Mouse (Mus musculus): Measurements from ENCODE around the gene Osbpl2. TPM values are rescaled to one million over a fixed set of nuclear protein-coding genes. Genes with fewer than 3 reads are reported as not detected.

Gene Osbpl2
- polyA plus RNA-seq, 1 experiment = 57.3 TPM

DNA sequence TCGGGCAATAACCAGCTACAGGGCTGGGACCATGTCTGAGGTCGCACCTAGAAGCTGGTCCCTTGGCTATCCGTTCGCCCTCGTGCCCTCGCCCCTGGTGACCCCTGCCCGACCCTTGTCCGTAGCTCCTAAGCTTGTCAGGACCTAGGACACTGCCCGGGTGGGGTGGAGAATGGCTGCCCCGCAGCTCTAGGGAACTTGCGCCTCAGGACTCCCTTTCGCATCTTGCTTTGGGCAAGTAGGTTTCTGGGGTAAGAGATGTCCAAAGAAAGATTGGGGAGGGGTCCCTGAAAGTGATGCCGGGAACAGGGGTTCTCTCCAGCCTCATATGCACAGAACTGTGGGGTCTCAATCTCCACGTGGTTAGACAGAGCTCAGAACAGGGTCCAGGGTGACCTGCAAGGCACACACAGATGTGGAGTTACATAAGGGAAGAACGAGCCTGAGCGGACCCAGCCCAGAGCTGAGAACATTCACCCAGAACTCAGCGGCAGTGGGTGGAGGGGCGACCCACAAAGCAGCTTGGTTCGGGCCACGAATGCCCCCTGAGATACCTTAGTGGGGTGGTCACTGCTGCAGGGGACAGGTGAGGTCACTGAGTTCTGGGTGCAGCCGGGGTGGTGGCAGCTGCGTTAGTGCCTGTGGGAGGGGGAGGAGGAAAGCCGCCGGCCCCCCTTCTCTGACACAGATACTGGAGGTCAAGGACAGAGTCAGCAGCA lies 14.3 kb upstream of the Osbpl2 start:
- no peak for DNase-seq (ENCODE audit: low read depth)

DNA sequence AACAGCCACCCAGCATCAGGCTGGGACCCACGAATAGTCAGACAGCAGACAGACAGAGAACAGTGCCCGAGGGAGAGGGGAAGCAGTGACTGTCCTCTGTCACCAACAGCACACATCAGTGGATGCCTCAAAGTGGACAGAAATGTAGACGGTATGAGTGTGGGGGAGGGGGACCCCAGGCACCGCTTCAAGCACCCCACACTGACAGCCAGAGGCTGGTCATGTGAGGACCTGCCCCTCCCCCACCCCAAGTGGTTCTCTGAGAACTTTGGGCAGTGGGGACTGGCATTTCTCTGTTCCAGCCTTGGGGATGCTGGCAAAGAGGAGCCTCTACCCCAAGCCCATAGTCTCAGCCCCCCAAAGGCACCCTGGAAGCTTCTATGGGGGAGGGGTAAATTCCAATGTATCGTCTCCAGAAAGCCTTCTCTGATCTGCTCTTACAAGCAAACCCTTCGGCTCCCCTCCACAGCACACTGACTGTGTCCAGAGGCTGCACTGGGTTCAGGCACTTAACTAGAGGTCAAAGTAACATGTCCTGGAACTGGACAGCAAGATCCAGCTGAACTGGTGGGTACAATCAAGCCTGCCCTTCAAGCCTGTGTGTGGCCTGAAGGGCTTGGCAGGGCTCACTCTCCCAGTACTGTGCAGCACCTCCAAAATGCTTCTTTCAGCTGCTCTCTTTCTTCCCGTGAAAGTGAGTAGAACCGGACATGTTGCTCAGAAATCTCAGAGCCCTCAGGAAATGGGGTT lies 13.5 kb upstream of the Osbpl2 start:
- no peak for DNase-seq (ENCODE audit: low read depth)

DNA sequence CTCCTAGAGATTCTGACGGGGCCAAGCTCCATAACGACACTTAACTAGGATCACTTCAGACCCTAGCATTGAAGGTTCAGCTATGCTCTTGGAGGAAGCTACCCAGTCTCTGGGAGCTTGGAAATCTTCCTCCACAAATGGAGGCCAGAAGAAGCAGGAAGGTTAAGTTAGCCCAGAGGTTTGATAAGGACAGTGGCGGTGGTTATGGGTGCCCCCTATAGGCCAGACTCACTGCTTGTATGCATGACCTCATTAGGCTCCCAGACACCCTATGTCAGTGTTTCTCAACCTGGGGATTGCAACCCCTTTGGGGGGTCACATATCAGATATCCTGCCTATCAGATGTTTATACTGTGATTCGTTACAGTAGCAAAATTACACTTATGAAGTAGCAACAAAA lies 12.0 kb upstream of the Osbpl2 start:
- DNase-seq (ENCODE audit: low read depth) = no peak

DNA sequence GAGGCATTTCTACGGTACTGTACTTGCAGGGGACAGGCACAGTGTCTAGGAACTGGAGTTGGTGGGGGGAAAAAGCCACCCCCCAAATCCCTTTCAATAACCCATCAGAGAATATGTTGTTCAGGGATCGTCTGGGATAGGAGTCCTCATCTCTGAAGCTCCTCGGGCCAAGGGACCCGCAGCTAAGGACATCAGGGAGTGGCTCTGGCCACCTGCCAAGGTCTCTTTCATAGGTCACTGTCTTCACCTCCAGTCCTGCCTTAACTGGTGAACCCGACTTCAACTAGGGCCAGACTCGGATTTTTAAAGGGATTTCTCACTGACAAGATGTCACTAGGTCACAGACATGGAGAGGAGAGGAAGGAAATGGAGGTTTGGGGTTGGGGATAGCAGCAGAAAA lies 10.8 kb upstream of the Osbpl2 start:
- DNase-seq (ENCODE audit: low read depth) = no peak

DNA sequence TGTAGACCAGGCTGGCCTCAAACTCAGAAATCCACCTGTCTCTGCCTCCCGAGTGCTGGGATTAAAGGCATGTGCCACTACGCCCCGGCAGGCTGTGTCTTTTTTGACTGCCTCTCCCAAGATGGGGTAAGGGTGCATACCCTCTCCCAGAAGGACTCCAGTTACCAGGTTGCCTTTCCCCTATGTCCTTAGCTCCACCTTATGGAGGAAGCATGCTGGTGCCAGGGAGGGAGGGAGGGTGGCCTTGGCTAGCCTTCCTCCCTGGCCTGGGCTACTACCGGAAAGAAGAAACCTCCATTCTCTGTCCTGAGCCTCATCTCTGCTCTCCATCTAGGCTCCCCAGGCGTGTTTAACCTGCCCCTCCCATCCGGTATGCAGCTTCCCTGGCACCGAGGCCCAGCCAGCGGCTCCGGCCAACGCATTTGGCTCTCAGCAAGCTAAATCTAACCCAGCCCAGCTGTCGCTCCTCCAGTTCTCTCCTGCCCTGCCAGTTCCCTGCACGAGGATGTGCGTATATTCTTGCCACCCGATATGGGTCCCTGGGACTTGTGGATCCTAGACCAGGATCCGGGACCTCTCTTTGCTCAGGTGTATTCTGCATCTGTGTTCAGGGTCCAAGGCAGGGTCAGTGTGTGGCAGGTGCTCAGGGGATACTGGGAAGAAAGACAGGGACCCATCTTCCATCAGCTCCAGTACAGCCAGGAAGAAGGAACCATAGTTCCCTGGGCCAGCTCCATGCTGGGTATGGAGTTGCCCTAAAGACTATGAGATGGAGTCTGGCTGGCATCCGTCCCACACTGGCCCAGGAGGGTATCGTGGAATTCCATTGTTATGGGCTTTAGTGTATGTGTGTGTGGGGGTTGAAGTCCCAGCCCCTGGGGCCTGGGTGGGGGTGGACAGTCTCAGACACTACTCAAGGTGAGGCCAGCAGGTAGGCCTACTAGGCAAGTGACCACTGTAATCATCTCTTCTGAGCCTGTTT lies 4.9 kb upstream of the Osbpl2 start:
- peak; percentile 49 for DNase-seq (ENCODE audit: low read depth)

DNA sequence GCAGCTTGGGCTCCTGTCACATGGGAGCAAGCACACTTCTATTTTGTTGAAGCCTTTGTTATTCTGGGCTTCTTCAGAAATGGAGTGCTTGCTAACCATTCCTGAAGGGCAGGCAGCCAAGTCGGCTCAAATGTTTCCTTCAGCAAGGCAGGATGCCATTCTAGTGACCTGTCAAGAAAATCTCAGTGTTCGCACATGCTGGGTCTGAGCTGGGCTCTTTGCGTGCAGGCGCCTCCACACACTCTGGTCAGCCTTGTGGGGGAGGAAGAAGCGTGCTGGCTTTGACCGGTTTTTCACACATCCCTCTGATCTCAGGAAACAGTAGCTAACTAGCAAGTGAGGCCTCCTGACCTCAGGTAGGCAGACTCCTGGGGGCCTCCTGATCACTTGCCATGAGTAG lies 3.8 kb upstream of the Osbpl2 start:
- DNase-seq (ENCODE audit: low read depth) = no peak

DNA sequence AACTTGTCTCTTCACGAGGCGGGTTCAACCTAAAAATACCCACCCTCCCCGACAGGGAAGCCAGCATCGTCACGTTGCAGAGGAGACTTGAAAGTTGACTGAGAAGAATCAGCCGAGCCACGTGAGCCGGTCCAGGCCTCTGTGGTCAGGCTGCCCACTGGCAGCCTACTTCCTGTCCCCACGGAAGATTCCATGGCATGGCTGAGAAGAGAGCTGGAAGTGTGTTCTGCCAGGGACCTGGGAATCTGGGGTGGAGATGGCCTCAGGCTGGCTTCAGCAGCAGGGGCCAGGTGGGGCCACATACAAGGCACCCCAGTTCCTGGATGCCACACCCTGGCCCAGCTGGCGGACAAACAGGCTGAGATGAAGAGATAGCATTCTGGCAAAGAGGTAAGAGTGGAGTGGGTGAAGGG lies 3.0 kb upstream of the Osbpl2 start:
- no peak for DNase-seq (ENCODE audit: low read depth)

DNA sequence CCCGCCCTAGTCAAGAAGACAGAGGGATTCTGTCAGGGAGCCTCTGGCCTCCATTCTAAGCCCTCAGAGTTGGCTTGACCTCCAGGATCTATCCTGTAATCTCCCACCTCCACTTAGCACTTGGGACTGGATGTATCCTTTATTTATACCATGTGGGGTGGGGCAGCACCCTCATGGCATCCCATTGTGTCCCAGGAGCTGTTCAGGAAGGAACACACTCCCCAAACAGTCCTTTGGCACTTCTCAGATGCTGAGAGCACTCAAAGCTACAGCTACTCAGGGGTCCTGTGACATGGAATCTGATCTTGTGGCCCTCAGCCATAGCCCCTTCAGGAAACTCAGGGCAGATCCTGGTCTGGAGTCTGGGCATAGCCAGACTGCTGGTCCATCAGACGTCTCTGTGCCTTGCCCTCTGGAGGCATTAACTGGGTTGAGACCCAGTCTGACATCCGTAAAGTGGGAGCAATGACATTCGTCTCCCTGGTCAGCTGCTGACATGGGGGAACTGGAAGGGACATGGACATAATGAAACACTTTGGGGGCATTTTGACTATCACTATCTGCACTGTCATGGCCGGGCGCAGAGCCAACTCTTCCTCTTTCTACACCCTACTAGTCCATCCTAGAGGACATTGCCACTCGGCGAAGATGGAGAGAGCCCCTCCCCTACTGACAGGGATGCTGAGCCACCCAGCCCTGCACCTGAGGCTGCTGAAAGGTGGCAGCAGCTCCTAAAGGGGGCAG lies 2.2 kb upstream of the Osbpl2 start:
- no peak for DNase-seq (ENCODE audit: low read depth)

DNA sequence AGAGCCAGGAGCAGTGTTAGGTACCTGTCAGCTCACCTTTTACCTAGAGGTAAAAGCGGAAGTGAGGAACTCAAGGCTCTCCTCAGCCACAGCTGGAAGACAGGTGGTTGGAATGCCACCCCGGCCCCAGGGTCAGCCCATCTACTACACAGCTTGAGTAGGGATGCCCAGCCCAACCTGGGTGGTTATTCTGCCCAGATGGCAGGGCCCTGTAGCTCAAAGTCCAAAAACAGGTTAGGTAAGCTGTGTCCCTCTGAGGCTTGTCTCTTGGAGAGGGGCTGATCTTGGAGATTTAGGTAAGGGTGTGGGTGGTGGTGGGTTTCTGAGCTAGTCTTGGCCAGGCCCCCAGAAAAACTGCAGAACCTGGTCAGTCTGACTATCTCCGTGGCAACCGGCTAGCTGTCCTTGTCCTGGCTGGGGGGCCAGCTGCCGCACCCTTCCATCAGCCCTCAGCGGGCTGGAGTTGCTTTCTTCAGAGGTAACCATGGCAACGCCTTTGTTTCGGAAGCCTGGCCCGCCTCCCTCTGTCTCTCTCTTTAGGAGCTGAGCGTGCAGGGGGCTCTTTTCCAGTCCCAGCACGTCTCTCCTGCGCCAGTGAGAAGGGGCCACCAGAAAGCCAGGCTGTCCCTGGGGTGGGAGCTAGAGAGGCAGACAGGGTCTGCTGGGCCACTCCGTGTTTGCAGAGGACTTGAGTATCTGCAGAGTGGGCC lies 1.5 kb upstream of the Osbpl2 start:
- DNase-seq (ENCODE audit: low read depth) = no peak

DNA sequence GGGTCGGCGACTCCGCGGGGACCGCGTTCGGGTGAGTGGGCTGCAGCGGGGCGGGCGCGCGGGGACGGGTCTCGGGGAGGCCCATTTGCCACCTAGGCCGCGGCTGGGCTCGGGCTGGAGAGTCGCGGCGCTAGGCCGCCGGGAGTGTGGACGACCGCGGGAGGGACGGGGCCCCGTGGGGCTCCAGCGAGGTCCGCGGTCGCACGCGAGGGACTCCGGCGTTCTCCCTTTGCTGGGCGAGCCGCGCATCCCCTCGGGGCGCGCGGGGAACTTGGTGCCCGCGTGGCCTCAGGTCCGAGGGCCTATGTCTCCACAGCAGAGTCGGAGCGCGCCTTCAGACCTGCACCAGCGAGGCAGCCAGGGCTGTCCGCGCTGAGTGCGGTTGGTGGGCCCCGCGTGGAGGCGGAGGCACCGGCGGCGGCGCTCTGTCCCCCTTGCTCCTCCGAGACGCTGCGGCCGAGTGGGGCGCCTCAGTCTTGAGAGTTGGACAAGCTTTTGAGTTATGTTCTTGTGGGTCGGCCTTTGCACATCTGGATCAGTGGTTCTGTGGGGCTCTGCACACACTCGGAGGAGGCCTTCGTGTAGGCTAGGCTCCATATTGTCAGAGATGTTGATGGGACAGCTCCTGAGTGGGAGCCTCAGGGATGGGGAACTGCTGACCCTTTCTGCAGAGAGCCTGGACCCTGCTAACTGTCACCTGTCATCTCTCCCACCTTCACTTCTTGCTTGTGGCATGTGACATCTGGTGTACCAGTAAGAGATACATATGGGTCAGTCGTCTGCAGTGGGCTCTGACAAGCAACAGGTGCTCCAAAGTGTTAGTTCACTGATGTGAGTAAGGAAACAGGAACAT lies 559 bp downstream of the Osbpl2 start:
- DNase-seq (ENCODE audit: low read depth) = no peak

DNA sequence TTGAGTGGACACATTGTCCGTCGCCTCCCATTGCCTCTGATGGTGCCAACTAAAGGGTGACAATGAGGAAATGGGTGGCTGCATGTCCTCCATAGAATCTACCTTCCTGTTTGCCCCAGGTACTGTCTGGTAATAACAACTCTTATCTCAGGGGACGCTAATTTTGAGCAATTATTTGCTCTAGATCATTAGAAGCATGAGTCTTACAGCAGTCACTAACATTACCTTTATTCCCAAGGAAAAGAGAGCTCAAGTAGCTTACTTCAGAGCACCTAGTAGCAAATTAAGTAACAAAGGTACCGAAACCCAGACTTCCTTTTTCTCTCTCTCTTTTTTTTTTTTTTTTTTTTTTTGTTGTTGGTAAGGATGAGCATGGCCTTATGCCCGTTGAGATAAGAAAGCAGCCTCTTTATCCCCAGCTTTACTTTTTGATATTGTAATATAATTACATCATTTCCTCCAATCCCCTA lies 1.2 kb downstream of the Osbpl2 start:
- DNase-seq (ENCODE audit: low read depth) = no peak

DNA sequence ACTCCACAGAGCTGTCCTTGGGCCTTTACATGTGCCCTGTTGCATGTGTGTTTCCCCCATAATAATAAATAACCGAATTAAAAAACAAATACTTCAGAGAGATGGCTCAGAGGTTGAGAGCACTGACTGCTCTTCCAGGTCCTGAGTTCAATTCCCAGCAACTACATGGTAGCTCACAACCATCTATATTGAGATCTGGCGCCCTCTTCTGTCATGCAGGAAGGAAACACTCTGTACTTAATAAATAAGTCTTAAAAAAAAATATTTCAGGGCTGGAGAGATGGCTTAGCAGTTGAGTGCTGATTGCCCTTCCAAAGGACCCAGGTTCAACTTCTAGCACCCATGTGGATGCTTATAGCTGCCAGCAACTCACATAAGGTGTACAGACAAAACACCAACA lies 5.1 kb downstream of the Osbpl2 start:
- DNase-seq (ENCODE audit: low read depth) = no peak

DNA sequence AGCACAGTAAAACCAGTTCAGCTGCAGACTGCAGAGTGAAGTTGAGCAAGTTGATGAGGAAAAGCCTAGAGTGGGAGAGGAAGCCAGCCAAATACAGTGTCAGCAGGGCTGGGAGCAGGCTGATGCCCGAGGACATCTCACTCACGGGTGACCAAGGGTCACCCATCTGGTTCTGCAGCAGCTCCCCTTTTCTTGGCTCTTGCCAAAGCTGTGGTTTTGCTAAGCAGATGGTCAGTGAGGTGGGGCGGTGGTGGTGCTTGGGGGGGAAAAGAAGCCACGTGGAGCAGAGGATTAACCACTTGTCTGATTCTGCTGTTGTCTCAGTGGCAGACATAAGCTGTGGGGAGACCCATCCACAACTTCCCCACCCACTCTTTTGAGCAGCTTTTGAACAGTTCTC lies 7.1 kb downstream of the Osbpl2 start:
- peak; percentile 62 for DNase-seq (ENCODE audit: low read depth)

DNA sequence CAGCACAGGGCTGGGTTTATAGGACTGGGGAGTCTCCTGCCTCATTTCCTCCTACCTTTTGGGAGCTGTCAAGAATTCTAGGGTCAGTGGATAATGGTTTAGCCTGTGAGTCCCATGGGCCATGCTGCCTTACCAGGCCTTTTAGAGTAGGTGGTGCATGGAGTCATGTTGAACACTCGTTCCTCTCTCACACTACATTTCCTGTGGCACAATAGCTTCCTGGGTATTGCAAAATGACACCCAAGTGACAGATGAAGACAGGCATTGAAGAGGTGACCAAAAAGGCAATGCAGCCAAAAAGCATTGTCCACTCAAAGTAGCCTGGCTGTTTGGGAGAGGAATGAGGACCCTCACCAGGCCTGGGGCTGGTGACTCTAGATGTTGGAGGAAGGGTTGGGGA lies 8.6 kb downstream of the Osbpl2 start:
- no peak for DNase-seq (ENCODE audit: low read depth)

DNA sequence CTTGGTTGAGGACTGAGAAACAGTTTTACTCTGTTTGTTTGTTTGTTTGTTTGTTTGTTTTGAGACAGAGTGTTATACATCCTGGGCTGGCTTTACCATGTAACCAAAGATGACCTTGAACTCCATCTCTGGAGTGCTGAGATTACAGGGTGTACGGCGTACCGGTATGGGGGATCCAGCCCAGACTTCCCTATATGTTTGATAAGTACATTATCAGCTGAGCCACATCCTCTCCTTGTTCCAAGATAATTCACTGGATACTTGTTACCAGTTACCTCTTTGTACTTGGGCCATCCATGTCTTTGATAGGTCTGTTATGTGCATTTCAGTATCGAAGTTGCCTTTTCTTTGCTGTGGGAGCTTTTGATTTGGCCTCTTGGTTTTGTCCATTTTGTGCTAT lies 14.1 kb downstream of the Osbpl2 start:
- no peak for DNase-seq (ENCODE audit: low read depth)

DNA sequence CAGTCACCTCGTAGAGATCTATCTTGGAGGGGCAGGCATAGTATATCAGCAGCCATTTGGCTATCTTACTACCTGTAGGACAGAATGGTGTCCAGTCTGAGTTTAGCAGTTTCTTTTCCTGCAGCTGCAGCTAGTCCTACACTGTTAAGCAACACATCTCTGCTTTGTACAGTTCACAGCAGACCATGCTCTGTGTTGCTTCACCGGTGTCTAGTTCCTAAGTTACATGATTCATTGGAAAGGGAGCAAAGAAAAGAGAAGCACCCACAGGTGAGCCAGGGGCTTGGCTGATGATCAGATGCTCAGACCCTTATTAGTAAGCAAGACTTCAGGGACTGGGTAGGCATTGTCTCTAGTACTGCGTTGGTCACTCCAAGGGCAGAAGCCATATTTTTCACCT lies 14.8 kb downstream of the Osbpl2 start:
- DNase-seq (ENCODE audit: low read depth) = no peak

DNA sequence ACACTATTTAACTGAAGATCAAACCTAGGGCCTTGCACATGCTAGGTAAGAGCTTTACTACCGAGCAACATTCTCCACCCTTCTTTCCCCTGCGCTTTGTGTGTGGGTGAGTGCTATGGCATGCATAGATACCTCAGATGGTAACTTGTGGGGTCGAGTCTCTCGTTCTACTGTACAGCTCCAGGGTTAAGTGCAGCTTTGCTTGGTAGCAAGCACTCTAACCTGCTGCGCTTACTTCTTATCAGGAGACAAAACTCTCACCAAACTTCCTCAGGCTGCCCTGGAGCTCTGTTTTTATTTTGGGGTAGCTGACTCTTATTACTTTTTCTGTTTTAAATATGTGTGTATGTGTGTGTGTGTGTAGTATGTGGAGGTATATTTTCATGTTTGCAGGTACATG lies 16.3 kb downstream of the Osbpl2 start:
- DNase-seq (ENCODE audit: low read depth) = no peak

DNA sequence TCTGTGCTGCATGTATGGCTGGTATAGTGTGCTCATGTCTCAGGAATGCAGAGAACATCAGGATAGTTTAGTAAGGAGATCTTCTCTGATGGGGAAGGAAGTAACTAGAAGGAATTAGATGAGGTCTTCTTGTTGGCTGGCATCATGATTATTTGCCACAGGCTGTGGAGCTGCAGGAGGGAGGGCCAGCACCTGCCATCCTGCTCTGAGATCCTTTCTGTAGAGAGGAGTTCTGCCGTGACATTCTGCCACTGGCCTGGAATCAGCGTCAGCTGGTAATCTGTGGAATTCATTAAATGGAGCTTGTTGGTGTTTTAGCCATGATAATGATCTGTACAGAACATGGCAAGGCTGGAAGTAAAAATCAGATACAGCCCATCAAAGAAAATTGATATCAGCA lies 27.0 kb downstream of the Osbpl2 start:
- DNase-seq (ENCODE audit: low read depth) = no peak

DNA sequence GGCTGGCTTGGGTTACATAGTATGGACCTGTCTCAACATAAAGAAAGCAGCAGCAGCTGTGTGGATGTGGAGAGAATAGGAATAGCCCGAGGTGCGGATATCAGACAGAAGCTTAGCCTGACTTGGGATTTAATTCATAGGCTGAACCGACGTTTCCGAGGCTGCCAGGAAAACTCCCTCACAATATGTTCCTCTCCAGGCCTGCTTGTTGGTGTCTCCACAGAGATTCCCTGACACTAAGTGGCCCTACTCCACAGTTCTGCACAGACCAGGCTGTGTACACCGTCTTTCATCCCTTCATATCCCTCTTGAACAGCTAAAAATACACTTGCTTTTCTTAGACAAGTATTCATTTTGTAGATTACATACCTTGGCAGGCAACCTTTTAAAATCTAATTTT lies 28.3 kb downstream of the Osbpl2 start:
- no peak for DNase-seq (ENCODE audit: low read depth)

DNA sequence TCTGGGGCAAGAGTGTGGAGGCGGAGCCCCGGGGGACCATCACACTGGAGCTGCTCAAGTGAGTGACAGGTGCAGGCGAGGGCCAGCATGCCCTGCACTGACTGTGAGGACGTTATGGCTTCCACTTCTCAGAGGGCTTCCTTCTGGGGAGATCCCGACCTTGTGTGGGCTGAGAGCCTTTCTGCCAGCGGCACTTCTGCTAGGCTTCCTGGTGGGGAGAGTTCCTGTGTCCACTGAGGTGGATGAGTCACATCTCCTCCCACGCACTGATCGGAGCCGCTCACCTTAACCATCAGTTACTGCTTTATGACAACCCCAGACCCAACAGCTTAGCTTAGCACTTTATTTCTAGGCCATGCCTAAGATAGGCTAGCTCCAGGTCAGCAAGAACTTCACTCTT lies 29.4 kb downstream of the Osbpl2 start:
- no peak for DNase-seq (ENCODE audit: low read depth)

Measured in gonadal fat pad, adult 2 months (tissue).